Mouse (Mus musculus): ENCODE measurements around the gene Slc25a3.

DNA sequence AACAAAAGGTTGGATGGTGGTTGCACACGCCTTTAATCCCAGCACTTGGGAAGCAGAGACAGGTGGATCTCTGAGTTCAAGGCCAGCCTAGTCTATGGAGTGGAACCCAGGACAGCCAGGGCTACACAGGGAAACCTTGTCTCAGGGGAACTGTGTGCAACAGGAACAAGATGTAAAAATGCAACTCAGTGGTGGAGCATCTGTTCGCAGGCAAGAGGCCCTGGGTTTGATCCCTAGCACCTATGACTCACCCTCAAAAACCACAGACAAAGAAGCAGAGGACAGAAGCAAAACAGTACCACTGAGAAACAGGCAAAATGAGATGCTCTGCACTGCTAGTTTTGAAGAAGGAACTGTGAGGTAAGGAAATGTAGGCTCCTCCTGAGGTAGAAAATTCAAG is 47.2 kb downstream of the Slc25a3 start:
- TF ChIP-seq CTCF (IDR thresholded peaks at IDR 0.05; ENCODE audit: low read depth) (no peak), EP300 (IDR thresholded peaks at IDR 0.05; ENCODE audit: low read depth) (no peak)

All from liver, postnatal 0 days (tissue).